Mouse (Mus musculus) intestine, postnatal 0 days (tissue): ENCODE results near the gene Tlx2. TPM values are rescaled to one million over a fixed set of nuclear protein-coding genes. Genes with fewer than 3 reads are reported as not detected.

ENCODE experiments used
- ATAC-seq: fragments of 200-750 bp; cut with Nextera tagmentation; 2 replicates; pipeline ENCODE4 v1.8.0; 2017; ENCODE audit warnings: mild to moderate bottlenecking, moderate TSS enrichment, moderate library complexity
- H3K27ac ChIP-seq: fragments of 300-500 bp; sonication (generic); 2 replicates; pipeline ENCODE4 v1.5.1; 2014; ENCODE audit warnings: mild to moderate bottlenecking, low read depth, low read length, moderate library complexity
- H3K27me3 ChIP-seq: fragments of 300-500 bp; sonication (generic); replicated peaks from 2 replicates; pipeline ENCODE4 v1.6.1; 2014; ENCODE audit warnings: low read length, mixed read lengths; ENCODE audit not compliant: control insufficient read depth, insufficient read depth
- H3K36me3 ChIP-seq: fragments of 300-500 bp; sonication (generic); 2 replicates; pipeline ENCODE4 v1.6.1; 2014; ENCODE audit warnings: mild to moderate bottlenecking, moderate library complexity; ENCODE audit not compliant: control insufficient read depth, insufficient read depth
- H3K4me1 ChIP-seq: fragments of 300-500 bp; sonication (generic); replicated peaks from 2 replicates; pipeline ENCODE4 v1.6.1; 2014; ENCODE audit warnings: antibody characterized with exemption, low read length, mixed read lengths; ENCODE audit not compliant: control insufficient read depth, insufficient read depth
- H3K4me2 ChIP-seq: fragments of 300-500 bp; sonication (generic); replicated peaks from 2 replicates; pipeline ENCODE4 v1.6.1; 2014; ENCODE audit warnings: low read depth, mild to moderate bottlenecking, moderate library complexity
- H3K4me3 ChIP-seq: fragments of 300-500 bp; sonication (generic); 2 replicates; pipeline ENCODE4 v1.5.1; 2014; ENCODE audit warnings: low read depth, low read length
- H3K9ac ChIP-seq: fragments of 300-500 bp; sonication (generic); 2 replicates; pipeline ENCODE4 v1.6.1; 2014; ENCODE audit warnings: mild to moderate bottlenecking, low read depth, low read length
- H3K9me3 ChIP-seq: fragments of 300-500 bp; sonication (generic); 2 replicates; pipeline ENCODE4 v1.6.1; 2016; ENCODE audit warnings: mixed run types; ENCODE audit not compliant: control insufficient read depth
- CTCF ChIP-seq: sonication (generic); IDR thresholded peaks from 2 replicates; pipeline ENCODE4 v1.5.1; 2016; ENCODE audit warnings: low read depth, mild to moderate bottlenecking, control low read depth, antibody characterized with exemption, moderate library complexity
- WGBS: fragments of 180-500 bp; shearing (Covaris S2); extraction: QIAGEN DNeasy Blood & Tissue Kit; methylation state at CpG from one replicate; pipeline ENCODE4 v1.1.7; 2014; 5-methylcytosine and 5-hydroxymethylcytosine counted together
- microRNA counts: library from miRNA; unstranded; fragments of <30 nt; microRNA quantifications from one replicate; lab custom pipeline; 2016
- microRNA-seq: library from miRNA; unstranded; fragments of <30 nt; microRNA quantifications from one replicate; pipeline ENCODE4, GENCODE M21; 2016
- polyA plus RNA-seq: library from polyadenylated mRNA; unstranded; fragments of >200 nt; fragmentation: Nextera tagmentation; extraction: Ambion mirVana; gene quantifications from 2 replicates; pipeline ENCODE4 v1.2.1, GENCODE M21; 2015

Gene Tlx2
- polyA plus RNA-seq, 1 experiment from 2014 or later = 7.6 TPM

DNA sequence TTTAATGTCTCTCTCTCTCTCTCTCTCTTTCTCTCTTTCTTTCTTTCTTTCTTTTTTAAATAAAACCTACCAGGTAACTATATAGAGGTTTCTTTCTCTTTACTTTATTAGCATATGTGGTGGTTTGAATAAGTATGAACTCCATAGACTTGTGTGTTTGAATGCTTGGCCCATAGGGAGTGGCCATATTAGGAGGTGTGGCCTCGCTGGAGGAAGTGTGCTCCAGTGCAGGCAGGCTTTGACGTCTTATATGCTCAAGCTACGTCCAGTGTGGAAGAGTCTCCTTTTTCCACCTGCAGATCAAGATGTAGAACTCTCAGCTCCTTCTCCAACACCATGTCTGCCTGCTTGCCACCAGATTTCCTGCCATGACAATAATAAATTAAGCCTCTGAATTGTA, 51.0 kb downstream of the Tlx2 start:
- H3K27ac ChIP-seq = no peak overlapping the region

More for the DNA sequence above, 51.0 kb downstream of the Tlx2 start:
- Histone ChIP-seq H3K9ac (no peak overlapping the region), H3K27me3 (no peaks in the 10 kb centered on the region), H3K9me3 (no peaks in the 10 kb centered on the region), H3K4me3 (no peak overlapping the region), H3K36me3 (no peaks in the 10 kb centered on the region), H3K4me1 (no peaks in the 10 kb centered on the region), H3K4me2 (no peak overlapping the region)
- no peak for TF ChIP-seq CTCF
- no peak for ATAC-seq
- 73% methylated on average over 3 of the region's 3 CpGs for WGBS

MicroRNAs encoded within 50 kb of the gene (microRNA counts, 519-probe panel; counts per million panel counts)
- microRNA mmu-miR-3470a+mmu-miR-3470b (lab: Ali Mortazavi, UCI) = not detected

Small RNA genes within 50 kb of the gene (microRNA-seq; reads per million reads assigned to microRNA genes)
- not detected for gene Mir3470a
- gene Mir7040 = not detected

Other genes starting within 250 kb of the Tlx2 start
- 0.56 and 0.64 TPM in 2 replicates for gene Sema4f, start 130.5 kb downstream of the Tlx2 start, polyA plus RNA-seq
- 0.16 TPM in 1 of 2 replicates, not detected in the other for gene M1ap, start 123.4 kb downstream of the Tlx2 start, polyA plus RNA-seq
- 7.7 and 8.8 TPM in 2 replicates for gene Dok1, start 36.8 kb downstream of the Tlx2 start, polyA plus RNA-seq
- gene Loxl3, start 36.1 kb downstream of the Tlx2 start, polyA plus RNA-seq = 4.1 and 4.7 TPM in 2 replicates
- gene Aup1, start 15.8 kb downstream of the Tlx2 start, polyA plus RNA-seq = 191 and 210 TPM in 2 replicates
- gene Htra2, start 15.0 kb downstream of the Tlx2 start, polyA plus RNA-seq = 22.7 and 24.0 TPM in 2 replicates
- gene Dqx1, start 12.4 kb downstream of the Tlx2 start, polyA plus RNA-seq = 24.8 and 27.1 TPM in 2 replicates
- gene Pcgf1, start 7.6 kb upstream of the Tlx2 start, polyA plus RNA-seq = 13.6 and 14.4 TPM in 2 replicates
- 0.23 TPM in 1 of 2 replicates, not detected in the other for gene Lbx2, start 16.1 kb upstream of the Tlx2 start, polyA plus RNA-seq
- 0.84 and 1.3 TPM in 2 replicates for gene Ccdc142, start 31.3 kb upstream of the Tlx2 start, polyA plus RNA-seq
- 1.1 and 1.2 TPM in 2 replicates for gene Gm42688, start 31.3 kb upstream of the Tlx2 start, polyA plus RNA-seq
- 113 and 115 TPM in 2 replicates for gene Mrpl53, start 38.7 kb upstream of the Tlx2 start, polyA plus RNA-seq
- 18.4 and 20.9 TPM in 2 replicates for gene Mogs, start 45.2 kb upstream of the Tlx2 start, polyA plus RNA-seq
- gene Wbp1, start 51.3 kb upstream of the Tlx2 start, polyA plus RNA-seq = 69.1 and 72.7 TPM in 2 replicates
- 6.0 and 8.5 TPM in 2 replicates for gene Ino80b, start 55.1 kb upstream of the Tlx2 start, polyA plus RNA-seq
- 19.7 and 21.1 TPM in 2 replicates for gene Rtkn, start 65.2 kb upstream of the Tlx2 start, polyA plus RNA-seq
- 1.0 and 1.2 TPM in 2 replicates for gene Wdr54, start 86.1 kb upstream of the Tlx2 start, polyA plus RNA-seq
- 0.60 and 1.0 TPM in 2 replicates for gene 1700003E16Rik, start 86.1 kb upstream of the Tlx2 start, polyA plus RNA-seq
- 47.1 and 49.9 TPM in 2 replicates for gene Dctn1, start 95.6 kb upstream of the Tlx2 start, polyA plus RNA-seq
- 1.5 and 1.7 TPM in 2 replicates for gene Slc4a5, start 149.5 kb upstream of the Tlx2 start, polyA plus RNA-seq